Mouse (Mus musculus): ENCODE measurements around the gene Josd2.

Gene Josd2

DNA sequence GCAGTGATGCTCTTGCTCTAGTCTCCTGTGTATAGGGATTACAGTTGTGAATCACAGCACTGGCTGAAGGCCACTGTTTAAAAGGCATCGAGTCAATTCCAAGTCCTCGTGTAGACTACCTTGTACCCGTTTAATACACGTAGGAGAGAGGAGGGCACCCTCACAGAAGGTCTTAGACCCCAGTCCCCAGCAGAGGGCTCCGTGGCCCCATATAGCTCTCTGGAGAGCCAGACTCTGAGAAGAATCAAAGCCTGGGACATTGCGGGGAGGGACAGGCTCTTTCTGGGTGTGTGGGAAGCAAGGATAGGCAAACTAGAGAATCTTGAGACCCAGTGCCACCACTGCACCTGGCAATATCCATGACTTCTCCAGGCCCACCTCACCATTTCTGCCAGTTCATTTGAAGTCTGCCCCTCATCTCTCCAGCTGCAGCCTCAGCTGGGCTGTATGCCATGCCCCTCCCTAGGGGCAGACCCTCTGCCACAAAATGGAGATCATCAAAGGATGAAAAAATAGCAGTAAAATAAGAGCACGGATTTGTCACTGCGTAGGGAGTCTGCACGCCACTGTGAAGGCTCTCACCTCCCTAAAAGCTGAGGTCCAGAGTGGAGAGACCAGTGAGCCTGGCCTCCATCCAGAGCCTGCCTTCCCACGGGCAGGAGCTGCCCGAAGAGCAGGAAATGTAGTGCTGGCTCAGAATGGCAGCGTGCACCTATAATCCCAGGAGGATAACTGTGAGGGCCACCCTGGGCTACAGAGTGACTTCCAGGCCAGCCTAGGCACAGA lies 21.5 kb upstream of the Josd2 start:
- DNase-seq = peak; percentile 75 to 81

DNA sequence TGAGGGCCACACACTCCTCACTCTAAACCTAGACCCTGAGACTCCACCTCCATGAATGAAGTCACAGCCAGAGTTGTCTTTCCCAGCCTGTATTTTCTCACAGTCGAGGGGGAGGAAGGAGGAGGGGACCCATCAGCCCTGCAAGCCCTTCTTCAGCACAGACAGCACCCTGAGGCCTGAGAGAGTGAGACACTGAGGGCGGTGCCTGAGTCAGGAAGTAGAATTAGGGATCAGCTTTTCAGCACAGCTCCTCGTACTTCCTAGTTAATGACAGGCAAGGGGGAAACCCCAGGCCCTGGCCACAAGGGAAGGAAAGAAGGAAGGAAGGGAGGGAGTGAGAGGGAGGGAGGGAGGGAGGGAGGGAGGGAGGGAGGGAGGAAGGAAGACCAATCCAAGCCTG lies 14.5 kb upstream of the Josd2 start:
- peak in 1 of 2 experiments; percentile 12 for DNase-seq

DNA sequence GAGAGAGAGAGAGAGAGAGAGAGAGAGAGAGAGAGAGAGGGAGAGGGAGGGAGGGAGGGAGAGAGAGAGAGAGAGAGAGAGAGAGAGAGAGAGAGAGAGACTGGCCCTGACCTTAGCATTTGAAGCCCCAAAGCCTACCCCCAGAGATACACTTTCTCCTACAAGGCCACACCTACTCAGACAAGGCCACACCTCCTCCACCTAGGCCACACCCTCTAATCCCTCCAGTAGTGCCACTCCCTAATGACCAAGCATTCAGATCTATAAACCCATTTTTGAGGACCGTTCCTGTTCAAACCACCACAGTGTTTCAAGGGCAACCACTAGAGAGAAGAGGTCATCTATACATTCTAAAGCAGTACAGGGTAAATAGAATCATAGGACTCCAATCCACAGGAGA lies 11.5 kb upstream of the Josd2 start:
- DNase-seq = peak in 1 of 2 experiments; percentile 12

DNA sequence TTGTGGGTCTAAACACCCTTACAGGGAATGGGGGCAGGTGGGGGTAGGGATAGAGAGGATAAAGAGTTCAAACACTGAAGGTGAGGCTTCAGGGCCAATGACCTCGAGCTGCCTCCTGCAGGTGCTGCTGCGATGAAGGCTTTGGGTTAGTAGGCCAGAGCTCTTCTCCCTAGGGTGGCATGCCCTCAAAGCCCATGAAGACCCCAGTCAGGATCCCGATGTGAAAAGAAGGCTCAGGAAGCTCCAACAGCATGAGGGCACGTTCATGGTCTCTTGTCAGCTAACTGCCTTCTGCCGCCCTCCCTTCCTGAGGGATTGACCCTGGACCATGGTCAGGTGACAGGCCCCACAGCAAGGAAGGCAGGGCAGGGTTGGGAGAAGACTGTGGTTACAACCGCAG lies 7.7 kb upstream of the Josd2 start:
- DNase-seq = peak; percentile 15

DNA sequence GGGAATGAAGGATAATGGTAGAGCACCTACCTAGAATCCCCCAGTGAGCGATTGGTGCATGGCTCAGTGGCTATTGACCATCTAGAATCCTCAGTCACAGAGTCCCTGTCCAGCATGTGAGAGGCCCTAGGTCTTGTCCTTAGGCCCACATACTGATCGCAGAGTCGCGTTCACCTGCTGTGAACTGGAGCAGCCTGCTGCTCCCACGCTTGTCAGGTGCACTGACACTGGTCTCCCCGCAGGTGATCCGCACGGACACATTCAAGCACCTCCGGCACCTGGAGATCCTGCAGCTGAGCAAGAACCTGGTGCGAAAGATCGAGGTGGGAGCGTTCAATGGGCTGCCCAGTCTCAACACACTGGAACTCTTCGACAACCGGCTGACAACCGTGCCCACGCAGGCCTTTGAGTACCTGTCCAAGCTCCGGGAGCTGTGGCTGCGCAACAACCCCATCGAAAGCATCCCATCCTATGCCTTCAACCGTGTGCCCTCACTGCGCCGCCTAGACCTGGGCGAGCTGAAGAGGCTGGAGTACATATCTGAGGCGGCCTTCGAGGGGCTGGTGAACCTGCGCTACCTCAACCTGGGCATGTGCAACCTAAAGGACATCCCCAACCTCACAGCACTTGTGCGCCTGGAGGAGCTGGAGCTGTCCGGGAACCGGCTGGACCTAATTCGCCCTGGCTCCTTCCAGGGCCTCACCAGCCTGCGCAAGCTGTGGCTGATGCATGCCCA lies 6.8 kb upstream of the Josd2 start:
- DNase-seq = peak; percentile 26 to 48

DNA sequence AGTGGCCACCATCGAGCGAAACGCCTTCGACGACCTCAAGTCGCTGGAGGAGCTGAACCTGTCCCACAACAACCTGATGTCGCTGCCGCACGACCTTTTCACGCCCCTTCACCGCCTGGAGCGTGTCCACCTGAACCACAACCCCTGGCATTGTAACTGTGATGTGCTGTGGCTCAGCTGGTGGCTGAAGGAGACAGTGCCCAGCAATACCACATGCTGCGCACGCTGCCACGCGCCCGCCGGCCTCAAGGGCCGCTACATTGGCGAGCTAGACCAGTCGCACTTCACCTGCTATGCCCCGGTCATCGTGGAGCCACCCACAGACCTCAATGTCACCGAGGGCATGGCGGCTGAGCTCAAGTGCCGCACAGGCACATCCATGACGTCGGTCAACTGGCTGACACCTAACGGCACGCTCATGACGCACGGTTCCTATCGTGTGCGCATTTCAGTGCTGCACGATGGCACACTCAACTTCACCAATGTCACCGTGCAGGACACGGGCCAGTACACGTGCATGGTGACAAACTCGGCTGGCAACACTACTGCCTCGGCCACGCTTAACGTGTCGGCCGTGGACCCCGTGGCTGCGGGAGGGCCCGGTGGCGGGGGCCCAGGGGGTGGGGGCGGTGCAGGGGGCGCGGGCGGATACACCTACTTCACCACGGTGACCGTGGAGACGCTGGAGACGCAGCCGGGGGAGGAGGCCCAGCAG lies 6.1 kb upstream of the Josd2 start:
- DNase-seq = peak; percentile 15 to 34

DNA sequence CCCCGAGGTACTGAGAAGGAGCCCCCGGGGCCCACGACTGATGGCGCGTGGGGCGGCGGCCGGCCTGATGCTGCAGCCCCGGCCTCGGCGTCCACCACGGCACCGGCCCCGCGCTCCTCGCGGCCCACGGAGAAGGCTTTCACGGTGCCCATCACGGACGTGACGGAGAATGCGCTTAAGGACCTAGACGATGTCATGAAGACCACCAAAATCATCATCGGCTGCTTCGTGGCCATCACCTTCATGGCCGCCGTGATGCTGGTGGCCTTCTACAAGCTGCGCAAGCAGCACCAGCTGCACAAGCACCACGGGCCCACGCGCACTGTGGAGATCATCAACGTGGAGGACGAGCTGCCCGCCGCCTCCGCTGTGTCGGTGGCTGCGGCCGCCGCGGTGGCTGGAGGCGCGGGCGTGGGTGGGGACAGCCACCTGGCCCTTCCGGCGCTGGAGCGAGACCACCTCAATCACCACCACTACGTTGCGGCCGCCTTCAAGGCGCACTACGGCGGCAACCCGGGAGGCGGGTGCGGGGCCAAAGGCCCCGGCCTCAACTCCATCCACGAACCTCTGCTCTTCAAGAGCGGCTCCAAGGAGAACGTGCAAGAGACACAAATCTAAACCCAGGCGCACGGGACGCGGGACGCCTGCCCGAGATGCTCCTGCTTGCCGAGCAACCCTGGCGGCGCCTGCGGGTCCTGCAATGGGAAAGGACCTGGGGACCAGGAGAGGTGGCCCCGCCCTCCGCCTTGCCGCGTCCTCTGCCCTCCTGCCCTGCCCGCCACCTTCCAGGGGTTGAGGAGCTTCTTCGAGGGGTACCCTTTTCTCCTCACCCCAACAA lies 5.3 kb upstream of the Josd2 start:
- peak; percentile 55 to 61 for DNase-seq

DNA sequence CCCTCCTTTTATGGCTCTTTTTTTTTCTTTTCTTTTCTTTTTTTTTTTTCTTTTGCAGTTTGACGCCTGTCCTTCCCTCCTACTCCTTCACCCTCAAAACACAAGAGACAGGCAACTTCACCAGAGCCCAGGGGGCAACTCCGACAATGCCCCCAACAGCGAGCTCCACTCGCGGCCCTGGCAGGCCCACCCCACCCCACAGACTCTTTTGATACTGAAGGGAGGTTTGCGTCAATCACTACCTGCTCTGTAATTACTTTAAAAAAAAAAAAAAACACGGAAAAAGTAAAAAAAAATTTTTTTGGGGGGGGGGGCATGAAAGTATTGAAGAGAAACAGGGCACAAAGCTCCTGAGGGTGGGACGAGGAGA lies 4.7 kb upstream of the Josd2 start:
- DNase-seq = peak in 1 of 2 experiments; percentile 5

DNA sequence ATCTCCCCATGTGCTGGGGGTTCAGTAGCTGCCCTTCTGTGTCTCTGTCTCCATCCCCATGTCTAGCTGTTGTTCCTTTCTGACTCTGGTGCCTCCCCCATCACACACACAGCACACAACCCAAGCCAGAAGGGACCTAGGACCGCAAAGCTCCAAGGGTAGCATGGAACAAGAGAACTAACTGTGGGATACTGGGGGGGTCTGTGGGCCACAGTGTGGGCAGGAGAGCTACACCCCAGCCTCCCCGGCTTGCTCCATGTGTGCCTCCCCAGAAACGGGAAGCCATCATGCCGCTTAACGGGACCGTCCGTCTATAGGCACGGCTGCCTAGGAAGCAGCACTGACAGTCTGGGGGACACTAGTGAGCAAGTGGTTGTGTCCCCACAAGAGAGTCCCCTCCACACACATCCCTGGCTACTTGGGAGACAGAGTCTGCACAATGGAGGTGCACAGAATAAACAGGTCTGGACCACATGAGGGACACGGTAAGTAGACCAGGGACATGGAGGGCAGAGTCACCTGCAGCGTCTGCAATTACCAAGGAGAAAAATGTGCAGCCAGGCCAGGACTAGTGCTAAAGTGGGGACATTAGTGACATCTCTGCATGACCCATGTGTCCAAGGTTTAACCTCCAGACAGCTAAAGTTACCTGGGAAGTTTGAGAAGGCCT lies 4.1 kb upstream of the Josd2 start:
- peak; percentile 19 to 51 for DNase-seq

DNA sequence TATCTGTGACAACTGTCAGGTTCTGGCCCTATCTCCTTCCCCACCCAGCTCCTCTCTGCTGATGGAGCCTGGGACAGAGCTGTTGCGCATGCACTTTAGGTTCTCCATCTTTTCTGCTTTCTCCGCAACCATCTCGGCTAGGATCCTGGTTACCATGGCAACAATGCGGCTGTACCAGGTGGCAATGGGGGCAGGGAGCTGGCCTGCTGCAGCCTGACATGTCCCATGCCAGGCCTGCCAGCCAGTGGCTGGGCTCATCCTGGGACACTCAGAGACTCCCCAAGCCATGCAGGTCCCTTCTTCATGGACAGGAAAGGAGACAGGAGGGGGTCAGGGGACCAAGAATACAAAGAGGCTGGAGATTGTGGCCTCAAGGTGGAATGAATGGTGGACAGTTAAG lies 3.3 kb upstream of the Josd2 start:
- peak; percentile 95 to 97 for DNase-seq

DNA sequence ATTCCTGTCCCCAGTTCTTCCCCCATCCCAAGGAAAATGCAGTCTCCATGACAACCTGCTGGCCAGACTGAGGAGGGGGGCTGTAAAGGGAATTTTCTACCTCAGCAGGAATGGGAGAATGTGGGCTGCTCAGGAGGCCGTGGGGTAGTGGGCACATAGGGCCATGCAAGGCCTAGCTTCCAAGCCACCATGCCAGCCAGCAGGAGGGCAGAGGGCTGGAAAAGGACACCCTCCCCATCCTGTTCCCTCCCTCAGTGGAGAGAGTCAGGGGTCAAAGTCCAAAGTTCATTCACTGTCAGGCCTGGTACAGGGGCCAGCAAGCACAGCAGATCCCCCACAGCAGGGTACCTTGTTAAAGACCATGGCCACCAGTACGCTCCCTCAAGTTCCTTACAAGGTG lies 2.7 kb upstream of the Josd2 start, which contains the start of gene Aspdh:
Gene Aspdh (plus strand): TSS at position 281 of the 400 bp plus-strand sequence.
- DNase-seq = peak; percentile 43 to 47

DNA sequence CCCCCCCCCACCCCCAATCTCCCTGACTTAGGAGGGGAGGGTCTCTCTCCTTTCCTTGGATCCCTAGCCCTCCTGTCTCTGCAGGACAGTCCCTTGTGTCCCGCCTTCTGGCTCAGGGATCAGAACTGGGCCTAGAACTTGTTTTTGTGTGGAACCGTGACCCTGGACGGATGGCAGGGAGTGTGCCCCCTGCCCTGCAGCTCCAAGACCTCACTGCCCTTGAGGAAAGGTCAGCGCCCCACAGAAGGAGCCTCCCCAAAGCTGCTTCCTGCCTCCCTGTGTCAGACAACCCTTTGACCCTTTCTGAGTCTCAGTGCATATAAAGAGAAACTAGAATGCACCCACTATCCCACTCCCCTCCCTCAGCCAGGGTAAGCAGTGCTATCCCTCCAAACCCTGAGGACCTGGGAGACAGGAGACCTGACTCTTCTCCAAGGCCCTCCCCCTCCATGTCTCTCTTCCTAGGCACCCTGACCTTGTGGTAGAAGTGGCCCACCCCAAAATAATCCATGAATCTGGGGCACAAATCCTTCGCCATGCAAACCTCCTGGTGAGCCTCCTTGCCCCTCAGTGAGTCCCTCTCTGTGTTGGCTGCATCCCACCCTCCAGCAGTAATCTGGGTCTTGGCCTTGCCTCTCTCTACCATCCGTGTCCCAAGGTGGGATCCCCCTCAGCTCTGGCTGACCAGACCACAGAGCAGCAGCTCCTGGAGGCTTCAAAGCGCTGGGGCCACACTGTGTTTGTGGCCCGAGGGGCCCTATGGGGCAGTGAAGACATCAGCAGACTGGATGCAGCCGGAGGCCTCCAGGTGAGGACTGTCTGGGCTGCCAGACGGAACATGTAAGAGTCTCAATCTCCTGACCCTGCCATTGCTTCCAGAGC lies 1.5 kb upstream of the Josd2 start:
- peak; percentile 26 to 42 for DNase-seq

DNA sequence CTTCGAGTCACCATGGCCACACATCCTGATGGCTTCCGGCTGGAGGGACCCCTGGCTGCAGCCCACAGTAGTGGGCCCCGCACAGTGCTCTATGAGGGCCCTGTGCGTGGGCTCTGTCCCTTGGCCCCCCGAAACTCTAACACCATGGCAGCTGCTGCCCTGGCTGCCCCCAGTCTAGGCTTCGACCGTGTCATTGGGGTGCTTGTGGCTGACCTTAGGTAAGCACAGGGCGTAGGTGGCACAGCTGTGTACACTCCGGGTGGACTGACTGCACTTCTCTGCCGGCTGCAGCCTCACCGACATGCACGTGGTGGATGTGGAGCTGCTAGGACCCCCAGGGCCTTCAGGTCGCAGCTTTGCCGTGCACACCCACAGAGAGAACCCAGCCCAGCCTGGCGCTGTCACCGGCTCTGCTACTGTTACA lies 880 bp upstream of the Josd2 start:
- peak; percentile 40 to 54 for DNase-seq

DNA sequence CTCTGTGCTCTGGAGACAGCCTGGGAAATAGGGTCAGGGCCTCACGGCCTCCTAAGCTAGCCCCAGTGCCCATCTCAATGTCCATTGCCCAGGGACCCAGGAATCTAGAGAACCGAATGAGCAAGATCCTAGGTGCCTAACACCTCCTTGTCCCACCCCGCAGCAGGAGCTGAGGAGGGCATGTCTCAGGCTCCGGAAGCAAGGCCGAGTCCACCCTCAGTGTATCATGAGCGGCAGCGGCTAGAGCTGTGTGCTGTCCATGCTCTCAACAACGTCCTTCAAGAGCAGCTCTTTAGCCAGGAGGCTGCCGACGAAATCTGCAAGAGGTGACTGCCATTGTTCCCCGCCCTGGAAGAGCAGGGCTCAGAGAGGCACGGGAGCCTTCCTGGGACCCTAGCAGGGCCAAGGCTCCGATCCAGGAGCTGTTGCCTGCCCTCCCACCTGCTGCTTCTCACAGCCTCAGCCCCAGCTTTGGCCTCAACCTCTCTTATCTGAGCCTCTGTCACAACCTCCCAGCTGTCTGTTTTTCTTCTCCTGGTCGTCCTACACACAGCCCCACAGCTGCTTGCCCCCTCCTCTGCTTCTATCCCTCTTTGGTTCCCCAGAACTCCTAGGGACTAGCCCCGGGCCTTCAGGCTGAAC lies 985 bp downstream of the Josd2 start:
- DNase-seq = peak; percentile 27 to 52

DNA sequence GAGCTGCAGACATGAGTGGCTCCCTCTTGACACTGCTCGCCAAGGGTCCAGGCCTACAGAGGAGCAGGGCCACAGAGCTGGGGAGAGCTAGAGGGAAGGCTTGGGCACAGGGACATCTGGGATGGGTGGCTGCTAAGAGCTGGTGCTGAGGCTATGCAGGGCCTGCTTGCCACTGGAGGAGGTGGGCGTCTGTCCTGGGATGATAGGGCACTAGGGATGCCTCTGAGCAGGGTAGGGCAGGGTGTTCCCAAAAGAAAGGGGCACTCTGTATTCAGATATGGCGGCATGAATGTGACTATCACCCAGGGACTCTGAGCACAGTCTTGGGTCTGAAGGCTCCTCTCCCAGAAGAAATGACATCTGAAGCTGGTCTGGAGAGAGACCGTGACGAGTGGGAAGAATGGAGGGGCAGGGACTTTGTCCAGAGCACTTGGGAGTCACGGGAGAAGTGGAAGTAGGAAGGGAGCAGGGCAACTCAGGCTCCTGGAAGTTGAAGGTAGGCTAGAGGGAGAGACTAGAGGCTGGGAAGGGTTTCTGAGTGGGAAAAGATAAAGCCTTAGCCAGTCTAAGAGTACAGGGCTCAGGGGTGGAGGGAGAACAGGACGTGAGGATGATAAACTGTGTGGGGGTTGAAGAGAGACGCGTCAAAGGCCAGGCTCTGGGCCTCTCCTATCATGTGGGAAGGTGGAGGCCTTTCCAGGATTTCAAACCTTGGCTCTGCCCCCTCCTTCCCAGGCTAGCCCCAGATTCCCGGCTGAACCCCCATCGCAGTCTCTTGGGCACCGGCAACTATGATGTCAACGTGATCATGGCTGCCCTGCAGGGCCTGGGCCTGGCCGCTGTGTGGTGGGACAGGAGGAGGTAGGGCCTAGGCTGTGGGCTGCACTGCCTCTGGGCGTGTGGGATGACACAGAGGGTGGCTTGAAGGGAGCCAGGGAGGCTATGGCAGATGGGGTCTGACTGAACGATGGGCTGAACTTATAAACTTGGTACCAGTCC lies 2.2 kb downstream of the Josd2 start:
- peak; percentile 5 to 17 for DNase-seq

DNA sequence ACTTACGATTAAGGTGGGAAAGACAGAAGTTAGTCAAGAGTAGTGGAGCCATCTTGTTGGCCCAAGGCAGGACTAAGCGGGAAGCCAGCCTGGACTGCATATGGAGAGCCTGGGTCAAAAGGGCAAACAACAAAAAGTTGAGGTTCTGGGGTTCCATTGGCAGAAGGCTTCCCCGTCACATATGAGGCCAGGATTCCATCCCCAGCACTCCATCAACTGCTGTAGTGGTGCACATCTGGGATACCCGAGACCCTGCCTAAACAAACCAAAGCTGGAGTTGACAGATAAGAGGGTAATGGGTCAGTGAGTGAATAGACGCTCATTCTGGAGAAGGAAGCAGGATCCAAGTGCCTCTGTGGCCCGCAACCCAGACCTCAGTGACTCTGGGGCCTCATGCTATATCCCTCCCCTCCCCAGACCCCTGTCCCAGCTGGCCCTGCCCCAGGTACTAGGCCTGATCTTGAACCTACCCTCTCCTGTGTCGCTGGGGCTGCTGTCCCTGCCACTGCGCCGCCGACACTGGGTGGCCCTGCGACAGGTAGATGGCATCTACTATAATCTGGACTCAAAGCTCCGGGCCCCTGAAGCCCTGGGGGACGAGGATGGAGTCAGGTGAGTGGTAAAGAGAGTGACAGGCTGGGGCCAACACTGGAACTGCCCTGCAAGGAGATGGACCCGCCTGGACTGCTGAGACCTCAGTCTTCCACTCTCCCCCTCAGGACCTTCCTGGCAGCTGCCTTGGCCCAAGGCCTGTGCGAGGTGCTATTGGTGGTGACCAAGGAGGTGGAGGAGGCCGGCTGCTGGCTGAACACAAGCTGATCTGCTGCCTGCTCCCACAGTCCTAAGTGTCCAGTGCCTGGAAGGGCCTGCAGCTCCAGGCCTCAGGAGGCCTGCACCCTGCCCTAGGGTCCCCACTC lies 3.2 kb downstream of the Josd2 start:
- DNase-seq = peak; percentile 13 to 16

DNA sequence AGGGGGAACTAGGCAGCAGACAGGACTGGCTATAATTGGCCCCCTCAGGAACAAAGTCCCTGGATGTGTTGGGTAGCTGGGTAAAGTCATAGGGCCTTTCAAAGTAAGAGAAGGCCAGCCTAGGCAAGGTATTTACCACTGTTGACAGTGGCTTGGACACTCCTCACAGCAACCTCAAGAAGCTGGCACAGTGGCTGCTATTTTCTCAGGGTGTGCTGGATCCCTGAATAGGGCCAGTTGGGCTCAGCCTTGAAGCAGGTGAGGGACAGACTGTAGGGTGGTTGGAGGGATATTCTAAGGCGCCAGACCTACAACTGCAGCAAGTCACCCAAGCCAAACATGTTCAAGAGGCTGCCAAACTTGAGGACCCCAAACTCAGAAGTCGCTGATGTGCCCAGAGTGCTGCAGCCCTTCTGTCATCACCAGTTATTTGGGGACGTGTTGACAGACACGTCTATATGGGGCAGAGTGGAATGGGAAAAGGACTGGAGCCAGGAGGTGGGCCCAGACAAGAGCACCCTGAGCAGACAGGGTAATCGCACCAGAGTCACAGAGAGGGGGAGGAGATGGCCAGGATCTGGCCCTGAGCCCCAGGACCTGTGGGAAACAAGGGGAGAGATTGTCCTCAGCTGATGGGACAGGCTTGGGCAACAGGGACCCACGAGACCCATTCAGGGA lies 4.2 kb downstream of the Josd2 start:
- DNase-seq = peak; percentile 26 to 30

DNA sequence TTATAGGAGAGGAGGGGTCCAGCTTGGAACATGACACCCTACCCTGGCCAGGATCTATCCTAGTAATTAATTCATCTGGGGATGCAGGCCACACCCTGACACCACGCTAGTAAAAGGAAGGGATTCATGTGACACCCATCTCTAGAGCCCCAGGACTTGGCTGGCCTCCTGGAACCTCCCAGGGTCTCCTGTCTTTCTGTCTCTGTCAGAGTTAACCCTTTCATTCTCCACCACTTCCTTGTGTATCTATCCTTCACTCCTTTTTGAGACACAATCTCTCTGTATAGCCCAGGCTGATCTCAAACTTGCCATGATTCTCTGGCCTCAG lies 4.7 kb downstream of the Josd2 start:
- DNase-seq = no peak

Data from cerebellum, adult 18-20 months (tissue).